Mouse (Mus musculus): ENCODE results near the gene Pdrg1. TPM values are rescaled to one million over a fixed set of nuclear protein-coding genes. Genes with fewer than 3 reads are reported as not detected.
A peak's percentile ranks its signal among the peaks of the same experiment; 100 is the strongest.

Pdrg1 gene
- polyA plus RNA-seq, 1 experiment from 2014 or later, result 175 TPM

DNA sequence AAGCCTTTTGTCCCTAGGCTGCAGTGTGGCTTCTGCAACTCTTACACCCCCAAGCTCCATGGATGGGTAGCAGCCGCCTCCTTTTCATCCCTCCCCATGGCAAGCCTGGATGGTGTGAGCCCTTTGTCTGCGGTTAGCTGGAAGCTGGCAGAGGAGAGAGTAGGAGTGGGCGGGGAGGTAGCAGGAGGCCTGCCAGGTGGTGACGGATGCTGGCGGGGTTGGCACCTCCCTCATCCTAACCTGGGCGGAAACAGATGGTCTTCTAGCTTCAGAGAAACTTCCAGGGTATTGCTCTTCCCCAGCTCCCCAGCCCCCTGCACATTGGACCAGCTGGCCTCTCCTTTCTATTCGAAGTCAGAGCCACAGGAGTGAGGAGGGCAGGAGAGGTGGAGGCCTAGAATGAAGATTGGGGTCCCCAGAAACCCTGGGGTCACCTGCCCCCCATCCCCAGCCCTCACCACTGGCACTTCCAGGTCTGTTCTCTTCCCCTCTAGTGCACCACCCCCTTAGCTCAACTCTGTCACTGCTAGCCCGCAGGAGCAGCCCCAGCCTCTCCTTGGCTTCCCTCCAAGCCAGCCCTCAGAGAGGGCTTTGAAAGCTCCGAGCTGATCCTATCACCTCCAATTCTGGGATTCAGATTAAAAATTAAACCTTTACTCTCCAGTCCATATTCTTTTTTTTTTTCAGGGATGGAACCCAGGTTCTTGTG is 34.2 kb upstream of the Pdrg1 start:
- no peak overlapping the region for H3K4me3 ChIP-seq (replicated peaks)
- H3K9me3 ChIP-seq, result no peaks in the 10 kb centered on the region
- 41% methylated on average over 9 of the region's 9 CpGs for WGBS
- ATAC-seq, result peak; percentile 76
- peaks cover 7% of the 10 kb centered on the region for H3K36me3 ChIP-seq
- H3K4me2 ChIP-seq (replicated peaks), result no peak overlapping the region
- peaks cover 32% of the 10 kb centered on the region for H3K27me3 ChIP-seq
- peaks cover 39% of the 10 kb centered on the region for H3K4me1 ChIP-seq (replicated peaks)
- H3K27ac ChIP-seq, result peak overlapping the region; percentile 27
- 0 out of 2 replicates have a peak overlapping the region, but pooled peaks have one; percentile 32 for H3K9ac ChIP-seq (replicated peaks)

DNA sequence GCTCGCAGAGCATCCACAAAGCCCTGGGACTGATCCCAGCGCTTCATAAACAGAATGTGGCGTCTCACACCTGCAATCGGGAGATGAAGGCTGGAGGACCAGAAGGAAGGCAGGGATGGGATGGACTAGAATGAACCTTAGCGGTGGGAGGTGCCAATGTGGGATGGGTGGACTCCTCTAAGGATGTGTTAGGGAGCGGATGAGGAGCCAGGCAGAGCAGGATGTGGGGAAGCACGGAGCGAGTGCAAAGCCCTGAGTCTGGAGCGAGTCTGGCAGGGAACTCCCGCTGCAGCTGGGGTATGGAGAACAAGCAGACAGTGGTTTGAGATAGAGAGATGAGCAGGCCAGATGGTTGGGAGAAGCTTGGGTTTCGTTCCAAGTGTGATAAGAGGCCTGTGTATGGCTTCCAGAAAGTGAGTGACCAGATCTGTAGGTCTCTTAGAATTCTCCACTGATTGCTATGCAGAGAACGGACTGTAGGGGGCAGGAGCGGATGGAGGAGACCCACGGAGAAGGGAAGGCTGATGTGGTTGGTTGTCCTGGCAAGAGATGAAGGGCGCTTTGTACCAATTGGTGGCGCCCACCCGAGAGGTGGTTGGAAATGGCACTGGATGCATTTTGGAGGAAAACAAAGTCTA is 32.7 kb upstream of the Pdrg1 start:
- Histone ChIP-seq H3K4me3 (replicated peaks) (no peak overlapping the region), H3K4me2 (replicated peaks) (no peak overlapping the region), H3K27me3 (peaks cover 27% of the 10 kb centered on the region), H3K36me3 (no peaks in the 10 kb centered on the region), H3K9me3 (no peaks in the 10 kb centered on the region), H3K4me1 (replicated peaks) (peaks cover 39% of the 10 kb centered on the region), H3K27ac (0 out of 2 replicates have a peak overlapping the region, but pooled peaks have one; percentile 27), H3K9ac (replicated peaks) (no peak overlapping the region)
- ATAC-seq, result no peak
- 40% methylated on average over 17 of the region's 17 CpGs for WGBS

DNA sequence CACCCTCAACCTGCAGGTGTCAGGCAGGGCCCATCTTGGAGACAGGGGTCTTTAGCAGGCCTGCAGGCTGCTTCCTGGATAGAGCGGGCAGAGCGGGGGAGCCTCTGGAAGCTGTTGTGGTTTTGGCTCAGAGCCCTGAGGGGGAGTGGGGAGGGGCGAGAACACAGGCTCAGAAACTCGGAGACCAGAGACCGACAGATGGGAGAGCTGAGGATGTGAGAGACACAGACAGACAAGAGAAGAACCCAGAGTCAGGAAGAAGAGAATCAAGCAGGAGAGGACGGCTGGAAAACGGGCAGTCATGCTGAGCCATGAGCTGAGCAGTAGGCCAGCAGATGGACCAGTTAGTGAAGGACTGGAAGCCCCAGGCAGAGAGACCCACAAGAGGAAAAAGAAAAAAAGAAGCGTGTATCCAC is 30.7 kb upstream of the Pdrg1 start:
- Histone ChIP-seq H3K27me3 (peaks cover 7% of the 10 kb centered on the region; the same call in 1 of the 2 replicates), H3K4me2 (replicated peaks) (no peak overlapping the region; the same call in 1 of the 2 replicates), H3K4me3 (replicated peaks) (no peak overlapping the region), H3K36me3 (no peaks in the 10 kb centered on the region), H3K9ac (replicated peaks) (0 out of 2 replicates have a peak overlapping the region, but pooled peaks have one; percentile 19), H3K27ac (peak overlapping the region; percentile 73), H3K4me1 (replicated peaks) (peaks cover 35% of the 10 kb centered on the region), H3K9me3 (no peaks in the 10 kb centered on the region)
- peak; percentile 31 for ATAC-seq
- 36% methylated on average over 8 of the region's 8 CpGs for WGBS

DNA sequence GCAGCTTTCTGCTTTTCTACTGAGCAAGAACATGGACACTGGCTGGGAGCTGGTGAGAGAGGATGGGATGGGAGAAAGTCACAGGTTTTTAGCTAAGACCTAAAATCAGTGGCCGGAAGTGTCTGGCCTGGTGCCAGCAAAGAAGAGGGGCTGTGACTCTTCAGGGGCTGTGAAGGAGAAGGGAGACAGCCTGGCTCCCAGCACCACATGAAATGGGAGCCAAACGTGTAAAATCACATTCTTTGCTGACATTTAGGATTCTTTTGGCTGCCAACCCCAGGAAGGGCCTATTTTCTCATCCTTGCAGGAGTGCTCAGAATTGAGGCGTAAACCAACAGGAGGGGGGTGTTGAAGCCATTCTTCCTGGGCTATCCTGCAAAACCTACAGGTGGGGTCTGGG is 28.7 kb upstream of the Pdrg1 start:
- 68% methylated on average over 3 of the region's 3 CpGs for WGBS
- Histone ChIP-seq H3K4me3 (replicated peaks) (no peak overlapping the region), H3K4me2 (replicated peaks) (no peak overlapping the region), H3K36me3 (no peaks in the 10 kb centered on the region), H3K9ac (replicated peaks) (no peak overlapping the region), H3K27ac (no peak overlapping the region), H3K9me3 (no peaks in the 10 kb centered on the region), H3K4me1 (replicated peaks) (peaks cover 24% of the 10 kb centered on the region), H3K27me3 (no peaks in the 10 kb centered on the region)
- ATAC-seq, result no peak

DNA sequence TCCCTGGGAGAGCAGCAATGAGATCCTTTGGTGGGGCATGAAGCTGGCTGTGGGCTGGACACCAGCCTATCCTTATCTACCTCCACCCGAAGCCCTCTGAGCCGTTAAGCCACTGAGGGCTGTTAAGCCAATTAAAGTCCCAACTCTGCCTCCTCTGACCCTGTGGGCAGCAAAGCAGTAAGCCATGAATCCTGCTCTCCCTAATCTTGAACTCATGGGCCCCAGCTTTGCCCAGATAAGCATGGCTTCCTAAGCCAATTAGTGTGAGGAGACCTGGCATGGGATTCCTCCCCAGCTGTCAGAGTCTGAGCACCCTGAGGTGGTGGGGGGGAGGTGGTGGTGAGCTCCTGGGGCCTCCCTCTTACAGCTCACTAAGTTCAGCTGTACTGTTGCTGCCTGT is 21.5 kb upstream of the Pdrg1 start:
- Histone ChIP-seq H3K9ac (replicated peaks) (no peak overlapping the region), H3K4me2 (replicated peaks) (no peak overlapping the region), H3K4me1 (replicated peaks) (peaks cover 63% of the 10 kb centered on the region), H3K9me3 (no peaks in the 10 kb centered on the region), H3K27me3 (peaks cover 6% of the 10 kb centered on the region; the same call in 1 of the 2 replicates), H3K27ac (no peak overlapping the region; the same call in 1 of the 2 replicates), H3K4me3 (replicated peaks) (no peak overlapping the region), H3K36me3 (no peaks in the 10 kb centered on the region)
- no peak for ATAC-seq
- WGBS, result 15% methylated on average over 2 of the region's 2 CpGs

DNA sequence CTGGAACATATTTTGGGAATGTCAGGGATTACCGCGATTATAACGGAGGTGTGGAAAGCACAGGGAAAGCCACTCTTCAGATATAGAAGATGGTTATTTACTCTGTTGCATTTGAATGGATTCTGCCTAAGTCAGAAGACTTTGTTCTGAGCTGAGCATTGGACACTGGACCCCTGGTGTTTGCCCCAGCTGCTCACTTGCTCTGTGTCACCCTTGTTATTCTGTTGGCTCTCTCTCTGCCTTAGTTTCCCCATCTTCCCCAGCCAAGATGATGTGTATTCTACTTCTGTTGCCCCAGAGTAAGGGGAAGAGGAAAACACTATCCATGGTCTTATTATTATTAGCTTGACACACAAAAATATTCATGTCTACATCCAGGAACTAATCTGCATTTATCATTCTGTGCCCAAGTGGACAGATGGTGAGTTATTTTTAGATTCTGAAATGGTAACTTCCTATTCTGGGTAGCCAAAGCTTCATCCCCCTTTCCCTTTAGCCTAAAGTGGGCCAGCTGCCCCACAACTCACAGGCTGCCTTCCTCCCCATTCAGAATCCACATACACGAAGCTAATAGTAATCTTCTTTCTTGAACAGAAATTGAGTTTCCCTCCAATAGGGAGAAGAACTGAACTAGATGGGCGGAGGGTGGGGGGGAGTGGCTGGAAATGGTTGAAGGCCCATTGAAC is 18.5 kb upstream of the Pdrg1 start:
- peaks cover 74% of the 10 kb centered on the region for H3K4me1 ChIP-seq (replicated peaks)
- WGBS, result 64% methylated on average over 5 of the region's 5 CpGs
- H3K36me3 ChIP-seq, result no peaks in the 10 kb centered on the region
- peak overlapping the region; percentile 81 for H3K4me2 ChIP-seq (replicated peaks)
- H3K27me3 ChIP-seq, result peaks cover 10% of the 10 kb centered on the region
- peak overlapping the region; percentile 73 for H3K4me3 ChIP-seq (replicated peaks)
- no peak for ATAC-seq
- no peaks in the 10 kb centered on the region for H3K9me3 ChIP-seq
- peak overlapping the region; percentile 72 for H3K9ac ChIP-seq (replicated peaks)
- no peak overlapping the region for H3K27ac ChIP-seq

DNA sequence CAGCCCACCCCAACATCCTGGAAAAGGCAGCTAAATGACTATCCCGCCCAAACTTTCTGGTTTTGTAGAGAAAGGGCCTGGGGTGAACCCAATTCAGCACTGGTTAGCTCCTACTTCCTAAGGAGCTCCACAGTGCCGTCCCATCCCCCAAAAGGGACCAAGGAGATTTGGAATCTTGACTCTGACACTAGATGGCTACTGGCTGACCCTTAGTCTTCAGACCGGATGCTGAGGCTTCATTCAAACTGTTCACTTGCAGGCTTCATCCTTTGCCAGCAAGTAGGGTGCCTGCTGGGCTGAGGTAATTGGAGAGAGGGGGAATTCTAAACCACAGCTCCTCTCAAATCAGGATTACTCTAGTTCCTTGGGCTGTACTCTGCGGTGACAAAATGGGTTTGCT is 17.7 kb upstream of the Pdrg1 start:
- WGBS, result 12% methylated on average over 4 of the region's 4 CpGs
- no peaks in the 10 kb centered on the region for H3K36me3 ChIP-seq
- no peak for ATAC-seq
- peak overlapping the region; percentile 81 for H3K4me2 ChIP-seq (replicated peaks)
- peaks cover 13% of the 10 kb centered on the region for H3K27me3 ChIP-seq
- 0 out of 2 replicates have a peak overlapping the region, but pooled peaks have one; percentile 81 for H3K27ac ChIP-seq
- peaks cover 67% of the 10 kb centered on the region for H3K4me1 ChIP-seq (replicated peaks)
- H3K9me3 ChIP-seq, result no peaks in the 10 kb centered on the region
- H3K9ac ChIP-seq (replicated peaks), result peak overlapping the region; percentile 72
- peak overlapping the region; percentile 73 for H3K4me3 ChIP-seq (replicated peaks)

DNA sequence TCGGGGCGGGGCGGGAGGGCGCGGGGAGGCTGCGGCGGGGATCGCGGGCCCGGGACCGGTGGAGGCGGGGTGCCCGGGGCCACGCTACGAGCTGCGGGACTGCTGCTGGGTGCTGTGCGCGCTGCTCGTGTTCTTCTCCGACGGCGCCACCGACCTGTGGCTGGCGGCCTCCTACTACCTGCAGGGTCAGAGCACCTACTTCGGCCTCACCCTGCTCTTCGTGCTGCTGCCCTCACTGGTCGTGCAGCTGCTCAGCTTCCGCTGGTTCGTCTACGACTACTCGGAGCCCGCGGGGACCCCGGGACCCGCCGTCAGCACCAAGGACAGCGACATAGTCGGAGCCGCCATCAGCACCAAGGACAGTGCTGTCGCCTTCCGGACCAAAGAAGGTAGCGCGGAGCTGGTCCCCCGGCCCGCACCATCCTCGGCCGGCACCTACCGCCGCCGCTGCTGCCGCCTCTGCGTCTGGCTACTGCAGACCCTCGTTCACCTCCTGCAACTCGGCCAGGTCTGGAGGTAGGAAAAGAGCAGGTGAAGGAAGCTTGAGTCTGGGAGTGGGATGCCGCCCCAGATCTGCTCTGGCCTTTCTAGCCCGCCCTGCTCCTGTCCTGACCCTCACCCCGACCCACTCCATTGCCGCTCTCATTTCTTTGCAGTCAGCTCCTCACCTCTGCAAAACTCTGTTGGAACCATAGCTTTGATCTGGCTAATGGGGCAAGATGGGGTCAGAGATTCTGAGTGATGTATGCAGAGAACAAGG is 17.0 kb upstream of the Pdrg1 start:
- Histone ChIP-seq H3K4me3 (replicated peaks) (peak overlapping the region; percentile 73), H3K9me3 (no peaks in the 10 kb centered on the region), H3K4me1 (replicated peaks) (peaks cover 60% of the 10 kb centered on the region), H3K9ac (replicated peaks) (peak overlapping the region; percentile 72), H3K36me3 (no peaks in the 10 kb centered on the region), H3K27me3 (peaks cover 17% of the 10 kb centered on the region), H3K4me2 (replicated peaks) (peak overlapping the region; percentile 81), H3K27ac (peak overlapping the region; percentile 81)
- WGBS, result 2% methylated on average over 53 of the region's 58 CpGs
- ATAC-seq, result peak; percentile 79

DNA sequence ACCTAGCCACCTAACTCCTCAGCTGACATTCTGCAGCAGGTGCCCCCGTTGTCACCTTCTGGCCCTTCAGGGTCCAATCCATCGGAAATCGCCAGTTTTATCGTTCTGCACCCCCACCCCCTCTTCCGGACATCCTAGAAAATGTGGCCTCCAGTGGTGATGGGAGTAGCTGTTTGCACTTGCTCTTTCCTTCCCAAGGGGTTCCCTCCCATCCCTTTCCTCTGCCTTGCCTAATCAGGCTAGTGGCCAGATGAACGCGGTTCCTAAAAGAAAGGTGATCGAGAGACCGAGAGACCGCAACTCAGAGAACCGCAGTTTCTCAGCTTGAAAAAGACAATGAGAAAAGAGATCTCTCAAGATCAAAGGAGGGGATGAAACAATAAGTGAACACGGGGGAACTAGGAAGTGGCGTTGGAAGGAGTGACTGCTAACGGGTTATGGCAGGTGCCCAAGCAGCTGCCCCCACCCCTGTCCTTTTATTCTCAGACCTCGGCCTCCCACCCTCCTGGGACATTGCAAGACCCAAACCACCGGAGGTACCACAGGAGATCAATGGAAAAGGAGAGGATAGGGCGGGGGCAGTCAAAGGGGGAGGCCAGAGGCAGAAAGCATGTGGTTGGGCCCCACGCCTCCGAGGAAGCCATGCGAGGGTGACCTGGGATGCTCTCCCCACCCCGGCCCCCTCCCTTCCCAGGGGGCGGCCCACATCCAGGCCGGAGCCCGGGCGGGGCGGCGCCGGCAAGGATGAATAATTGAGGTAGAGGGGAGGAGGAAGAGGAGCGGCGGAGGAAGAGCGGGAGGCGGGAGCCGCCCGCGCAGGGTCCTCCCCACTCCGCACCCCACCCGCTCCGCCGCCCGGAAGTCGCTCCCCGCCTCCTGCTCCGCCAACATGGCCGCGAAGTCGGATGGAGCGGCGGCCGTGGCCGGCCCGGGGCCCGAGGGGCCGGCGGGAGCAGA is 16.2 kb upstream of the Pdrg1 start, which contains the start of gene Xkr7:
Gene Xkr7 (plus strand): TSS at position 727 of the 957 bp plus-strand sequence.
- Histone ChIP-seq H3K9ac (replicated peaks) (peak within 1 kb of the TSS; percentile 72), H3K4me3 (replicated peaks) (peak within 1 kb of the TSS; percentile 73), H3K4me2 (replicated peaks) (peak within 1 kb of the TSS; percentile 81), H3K27ac (peak within 1 kb of the TSS; percentile 81), H3K27me3 (peaks cover 17% of the 10 kb centered on the region), H3K9me3 (no peaks in the 10 kb centered on the region), H3K36me3 (no peaks in the 10 kb centered on the region), H3K4me1 (replicated peaks) (peaks cover 51% of the 10 kb centered on the region)
- ATAC-seq, result peak; percentile 82
- 2% methylated on average over 22 of the region's 54 CpGs for WGBS

DNA sequence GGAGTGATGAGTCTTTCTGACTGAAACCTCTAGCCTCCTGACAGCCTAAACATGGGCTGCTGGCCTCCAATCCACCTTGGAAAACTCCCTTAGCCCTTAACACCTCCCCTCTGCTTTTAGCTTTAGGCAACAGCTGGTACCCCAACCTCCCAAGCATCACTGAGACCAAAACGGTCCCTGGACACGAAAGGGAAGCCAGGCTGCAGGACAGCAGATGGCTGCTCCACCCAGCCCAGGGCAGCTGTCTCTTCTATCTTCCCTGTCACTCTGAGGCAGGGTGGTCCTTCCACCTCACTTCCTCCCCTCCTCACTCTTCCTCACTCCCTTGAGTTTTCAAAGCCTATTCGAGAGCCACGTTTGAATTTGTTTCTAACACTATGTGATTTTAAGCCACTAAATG is 15.2 kb upstream of the Pdrg1 start:
- Histone ChIP-seq H3K9ac (replicated peaks) (no peak overlapping the region), H3K27ac (peak overlapping the region; percentile 81; the same call in 1 of the 2 replicates), H3K4me3 (replicated peaks) (no peak overlapping the region), H3K27me3 (peaks cover 17% of the 10 kb centered on the region), H3K36me3 (no peaks in the 10 kb centered on the region), H3K4me2 (replicated peaks) (no peak overlapping the region), H3K4me1 (replicated peaks) (peaks cover 42% of the 10 kb centered on the region), H3K9me3 (no peaks in the 10 kb centered on the region)
- ATAC-seq, result no peak
- WGBS, result 21% methylated on average over 4 of the region's 4 CpGs

All from midbrain, embryonic 13.5 days (tissue).